Mouse (Mus musculus): ENCODE results near the gene Ofcc1. TPM values are rescaled to one million over a fixed set of nuclear protein-coding genes. Genes with fewer than 3 reads are reported as not detected.

Ofcc1 gene
- polyA plus RNA-seq, 1 experiment: not detected

DNA sequence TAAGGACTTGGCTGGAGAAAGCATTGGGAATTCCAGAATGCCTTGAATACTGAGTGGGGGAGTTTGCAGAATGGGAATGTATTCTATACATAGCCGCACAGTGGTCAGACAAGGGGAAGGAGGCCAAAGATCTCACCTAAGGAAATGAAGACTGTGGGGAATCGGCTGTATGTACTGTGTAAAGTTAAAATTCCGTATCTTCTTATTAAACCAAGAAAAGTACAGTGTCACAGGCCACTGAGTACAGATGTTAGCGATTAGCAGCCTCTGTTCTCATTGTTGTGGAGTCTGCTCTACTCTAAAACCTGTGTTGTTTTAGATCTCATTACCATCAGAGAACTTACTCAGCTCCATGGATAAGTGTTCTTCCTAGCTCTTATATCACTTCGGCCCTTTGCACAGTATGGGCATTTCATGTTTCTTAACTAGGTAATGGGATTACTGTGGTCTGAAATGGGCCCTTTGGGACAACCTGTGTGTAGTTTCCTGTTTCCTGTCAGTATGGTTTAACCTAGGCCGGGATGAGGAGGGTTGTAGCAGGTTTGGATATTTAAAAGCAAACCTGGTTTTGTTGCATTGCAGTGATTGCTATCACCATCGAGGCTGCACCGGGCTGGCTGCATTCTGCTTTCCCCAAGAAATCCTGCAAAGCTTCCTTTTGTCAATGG lies 392.8 kb downstream of the Ofcc1 start:
- Histone ChIP-seq H3K4me1 (ENCODE audit: control insufficient read depth, insufficient read depth, low read length) (no peaks in the 10 kb centered on the region), H3K4me3 (replicated peaks; ENCODE audit: extremely low read depth, low read depth, low read length) (no peak overlapping the region)
- no peak for DNase-seq
- WGBS: 80% methylated on average over 8 of the region's 8 CpGs
- TF ChIP-seq CTCF (IDR thresholded peaks at IDR 0.05; ENCODE audit: insufficient read depth, low read length) (no peak), POLR2A (IDR thresholded peaks at IDR 0.05; ENCODE audit: borderline replicate concordance, extremely low read depth, low read depth, low read length) (no peak)

DNA sequence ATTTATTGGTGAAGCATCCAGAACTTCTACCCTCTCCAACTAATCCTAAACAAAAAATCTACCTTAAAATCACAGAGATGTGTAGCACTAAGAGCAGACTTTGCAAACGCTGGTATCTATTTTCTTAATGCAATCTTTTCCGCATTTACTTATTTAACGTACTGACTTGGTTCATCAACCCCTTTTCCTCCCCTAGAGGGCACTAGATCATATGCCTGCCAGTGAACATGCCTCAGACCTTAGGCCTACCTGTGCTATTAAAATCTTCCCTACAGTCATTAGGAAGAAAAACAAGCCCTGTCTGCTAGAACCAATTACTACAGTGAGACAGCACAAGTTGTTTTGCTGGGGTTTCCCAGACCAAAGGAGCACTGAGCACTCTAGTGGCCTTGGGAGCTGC lies 404.0 kb downstream of the Ofcc1 start:
- TF ChIP-seq CTCF (IDR thresholded peaks at IDR 0.05; ENCODE audit: insufficient read depth, low read length) (no peak), POLR2A (IDR thresholded peaks at IDR 0.05; ENCODE audit: borderline replicate concordance, extremely low read depth, low read depth, low read length) (no peak)
- no peak overlapping the region for H3K4me3 ChIP-seq (replicated peaks; ENCODE audit: extremely low read depth, low read depth, low read length)
- WGBS: 66% methylated on average over 3 of the region's 3 CpGs
- H3K4me1 ChIP-seq (ENCODE audit: control insufficient read depth, insufficient read depth, low read length): no peaks in the 10 kb centered on the region
- DNase-seq: no peak

DNA sequence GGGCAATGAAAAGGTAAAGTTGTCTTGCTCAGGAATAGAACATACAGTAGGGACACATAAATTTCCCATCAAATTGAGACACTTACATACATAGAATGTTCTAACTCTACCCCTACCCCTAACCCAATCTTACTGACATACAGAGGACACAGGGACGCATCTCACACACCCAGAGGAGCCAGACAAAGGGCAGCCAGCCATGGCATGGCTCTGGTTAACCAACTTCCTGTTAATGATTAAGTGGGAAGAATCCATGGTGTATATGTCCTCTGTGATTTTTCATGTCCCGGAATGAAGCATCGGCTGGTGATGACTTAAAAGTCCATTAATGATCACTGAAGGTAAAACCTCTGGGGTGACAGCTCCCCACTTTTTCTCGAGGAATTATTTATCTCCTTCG lies 405.2 kb downstream of the Ofcc1 start:
- no peak for DNase-seq
- 76% methylated on average over 5 of the region's 5 CpGs for WGBS
- H3K4me3 ChIP-seq (replicated peaks; ENCODE audit: extremely low read depth, low read depth, low read length): no peak overlapping the region
- no peaks in the 10 kb centered on the region for H3K4me1 ChIP-seq (ENCODE audit: control insufficient read depth, insufficient read depth, low read length)
- TF ChIP-seq CTCF (IDR thresholded peaks at IDR 0.05; ENCODE audit: insufficient read depth, low read length): no peak
- TF ChIP-seq POLR2A (IDR thresholded peaks at IDR 0.05; ENCODE audit: borderline replicate concordance, extremely low read depth, low read depth, low read length): no peak
